Mouse (Mus musculus) olfactory bulb, adult 2 months (tissue): ENCODE measurements around the gene Vwa7.

Experiments used
- CTCF ChIP-seq: fragments of 200-500 bp; IDR thresholded peaks from 2 replicates; pipeline ENCODE4 v1.5.1; 2012; ENCODE audit warnings: low read depth, mild to moderate bottlenecking, low read length, moderate library complexity; ENCODE audit not compliant: insufficient read depth
- POLR2A ChIP-seq: fragments of 200-500 bp; IDR thresholded peaks from 2 replicates; pipeline ENCODE4 v1.6.1; 2012; ENCODE audit warnings: mild to moderate bottlenecking, low read depth, low read length, moderate library complexity; ENCODE audit not compliant: insufficient read depth

- no peak for TF ChIP-seq CTCF
- TF ChIP-seq POLR2A = no peak
Observed at GRCm38 (mm10) chr17:34982328-34982727, 34.1 kb upstream of the Vwa7 start.
